Mouse (Mus musculus): ENCODE measurements around the gene Pbrm1. TPM values are rescaled to one million over a fixed set of nuclear protein-coding genes. Genes with fewer than 3 reads are reported as not detected.

Pbrm1 gene
- total and polyA plus RNA-seq, 3 experiments = 28.7 to 62.0 (median 32.4) TPM

Other genes with a start within 250 kb of the Pbrm1 start
- 9.3 and 11.6 TPM in 2 replicates for gene Tmem110, start 193.5 kb upstream of the Pbrm1 start, total RNA-seq (2012; rRNA removed)
- 10 to 100 TPM in 1 of 2 experiments, not detected in 1; 21.0 TPM for gene Tmem110, start 193.5 kb upstream of the Pbrm1 start, polyA plus RNA-seq (2012; ENCODE audit: insufficient read depth in 1 of 2, insufficient read length in 2 of 2, low read depth in 1 of 2, low replicate concordance in 2 of 2, missing spikeins in 1 of 2)
- gene Mustn1, start 139.9 kb upstream of the Pbrm1 start, total RNA-seq (2012; rRNA removed) = 0.08 and 0.16 TPM in 2 replicates
- gene Mustn1, start 139.9 kb upstream of the Pbrm1 start, polyA plus RNA-seq (2012; ENCODE audit: insufficient read depth in 1 of 2, insufficient read length in 2 of 2, low read depth in 1 of 2, low replicate concordance in 2 of 2, missing spikeins in 1 of 2) = under 1 TPM in 1 of 2 experiments, not detected in 1; 0.22 TPM
- not detected in 2 replicates for gene Itih4, start 132.7 kb upstream of the Pbrm1 start, total RNA-seq (2012; rRNA removed)
- not detected for gene Itih4, start 132.7 kb upstream of the Pbrm1 start, polyA plus RNA-seq (2012; ENCODE audit: insufficient read depth in 1 of 2, insufficient read length in 2 of 2, low read depth in 1 of 2, low replicate concordance in 2 of 2, missing spikeins in 1 of 2)
- gene Itih3, start 95.4 kb upstream of the Pbrm1 start, total RNA-seq (2012; rRNA removed) = not detected in 2 replicates
- gene Itih3, start 95.4 kb upstream of the Pbrm1 start, polyA plus RNA-seq (2012; ENCODE audit: insufficient read depth in 1 of 2, insufficient read length in 2 of 2, low read depth in 1 of 2, low replicate concordance in 2 of 2, missing spikeins in 1 of 2) = not detected
- gene Itih1, start 75.8 kb upstream of the Pbrm1 start, total RNA-seq (2012; rRNA removed) = not detected in 2 replicates
- under 1 TPM in 1 of 2 experiments, not detected in 1; 0.03 TPM for gene Itih1, start 75.8 kb upstream of the Pbrm1 start, polyA plus RNA-seq (2012; ENCODE audit: insufficient read depth in 1 of 2, insufficient read length in 2 of 2, low read depth in 1 of 2, low replicate concordance in 2 of 2, missing spikeins in 1 of 2)
- 16.6 and 18.4 TPM in 2 replicates for gene Nek4, start 67.8 kb upstream of the Pbrm1 start, total RNA-seq (2012; rRNA removed)
- gene Nek4, start 67.8 kb upstream of the Pbrm1 start, polyA plus RNA-seq (2012; ENCODE audit: insufficient read depth in 1 of 2, insufficient read length in 2 of 2, low read depth in 1 of 2, low replicate concordance in 2 of 2, missing spikeins in 1 of 2) = 10 to 100 TPM in 1 of 2 experiments, not detected in 1; 19.3 TPM
- 14.7 and 15.6 TPM in 2 replicates for gene Glt8d1, start 17.7 kb upstream of the Pbrm1 start, total RNA-seq (2012; rRNA removed)
- 10 to 100 TPM in 1 of 2 experiments, not detected in 1; 19.2 TPM for gene Glt8d1, start 17.7 kb upstream of the Pbrm1 start, polyA plus RNA-seq (2012; ENCODE audit: insufficient read depth in 1 of 2, insufficient read length in 2 of 2, low read depth in 1 of 2, low replicate concordance in 2 of 2, missing spikeins in 1 of 2)
- 165 and 208 TPM in 2 replicates for gene Spcs1, start 17.5 kb upstream of the Pbrm1 start, total RNA-seq (2012; rRNA removed)
- gene Spcs1, start 17.5 kb upstream of the Pbrm1 start, polyA plus RNA-seq (2012; ENCODE audit: insufficient read depth in 1 of 2, insufficient read length in 2 of 2, low read depth in 1 of 2, low replicate concordance in 2 of 2, missing spikeins in 1 of 2) = 100 to 1,000 TPM; 188 to 419 TPM
- 217 and 257 TPM in 2 replicates for gene Gnl3, start within 50 bp of the Pbrm1 start, total RNA-seq (2012; rRNA removed)
- 100 to 1,000 TPM; 151 to 332 TPM for gene Gnl3, start within 50 bp of the Pbrm1 start, polyA plus RNA-seq (2012; ENCODE audit: insufficient read depth in 1 of 2, insufficient read length in 2 of 2, low read depth in 1 of 2, low replicate concordance in 2 of 2, missing spikeins in 1 of 2)
- gene Smim4, start 109.8 kb downstream of the Pbrm1 start, total RNA-seq (2012; rRNA removed) = 78.8 and 122 TPM in 2 replicates
- 10 to 100 TPM in 1 of 2 experiments, not detected in 1; 87.8 TPM for gene Smim4, start 109.8 kb downstream of the Pbrm1 start, polyA plus RNA-seq (2012; ENCODE audit: insufficient read depth in 1 of 2, insufficient read length in 2 of 2, low read depth in 1 of 2, low replicate concordance in 2 of 2, missing spikeins in 1 of 2)
- gene Nt5dc2, start 111.9 kb downstream of the Pbrm1 start, total RNA-seq (2012; rRNA removed) = 168 and 172 TPM in 2 replicates
- 100 to 1,000 TPM; 291 to 349 TPM for gene Nt5dc2, start 111.9 kb downstream of the Pbrm1 start, polyA plus RNA-seq (2012; ENCODE audit: insufficient read depth in 1 of 2, insufficient read length in 2 of 2, low read depth in 1 of 2, low replicate concordance in 2 of 2, missing spikeins in 1 of 2)
- gene Stab1, start 149.5 kb downstream of the Pbrm1 start, total RNA-seq (2012; rRNA removed) = 0.15 TPM in 1 of 2 replicates, not detected in the other
- under 1 TPM in 1 of 2 experiments, not detected in 1; 0.40 TPM for gene Stab1, start 149.5 kb downstream of the Pbrm1 start, polyA plus RNA-seq (2012; ENCODE audit: insufficient read depth in 1 of 2, insufficient read length in 2 of 2, low read depth in 1 of 2, low replicate concordance in 2 of 2, missing spikeins in 1 of 2)
- gene Tnnc1, start 189.2 kb downstream of the Pbrm1 start, total RNA-seq (2012; rRNA removed) = not detected in 2 replicates
- gene Tnnc1, start 189.2 kb downstream of the Pbrm1 start, polyA plus RNA-seq (2012; ENCODE audit: insufficient read depth in 1 of 2, insufficient read length in 2 of 2, low read depth in 1 of 2, low replicate concordance in 2 of 2, missing spikeins in 1 of 2) = under 1 TPM in 1 of 2 experiments, not detected in 1; 0.19 TPM
- gene Nisch, start 197.8 kb downstream of the Pbrm1 start, total RNA-seq (2012; rRNA removed) = 49.1 and 53.0 TPM in 2 replicates
- gene Nisch, start 197.8 kb downstream of the Pbrm1 start, polyA plus RNA-seq (2012; ENCODE audit: insufficient read depth in 1 of 2, insufficient read length in 2 of 2, low read depth in 1 of 2, low replicate concordance in 2 of 2, missing spikeins in 1 of 2) = 100 to 1,000 TPM in 1 of 2 experiments, not detected in 1; 154 TPM
- gene Sema3g, start 198.7 kb downstream of the Pbrm1 start, total RNA-seq (2012; rRNA removed) = 0.03 and 0.04 TPM in 2 replicates
- gene Sema3g, start 198.7 kb downstream of the Pbrm1 start, polyA plus RNA-seq (2012; ENCODE audit: insufficient read depth in 1 of 2, insufficient read length in 2 of 2, low read depth in 1 of 2, low replicate concordance in 2 of 2, missing spikeins in 1 of 2) = under 1 TPM in 1 of 2 experiments, not detected in 1; 0.25 TPM
- 6.0 and 6.7 TPM in 2 replicates for gene Phf7, start 232.2 kb downstream of the Pbrm1 start, total RNA-seq (2012; rRNA removed)
- 1 to 10 TPM in 1 of 2 experiments, not detected in 1; 7.6 TPM for gene Phf7, start 232.2 kb downstream of the Pbrm1 start, polyA plus RNA-seq (2012; ENCODE audit: insufficient read depth in 1 of 2, insufficient read length in 2 of 2, low read depth in 1 of 2, low replicate concordance in 2 of 2, missing spikeins in 1 of 2)
- gene Bap1, start 232.3 kb downstream of the Pbrm1 start, total RNA-seq (2012; rRNA removed) = 70.1 and 85.4 TPM in 2 replicates
- 100 to 1,000 TPM; 112 to 177 TPM for gene Bap1, start 232.3 kb downstream of the Pbrm1 start, polyA plus RNA-seq (2012; ENCODE audit: insufficient read depth in 1 of 2, insufficient read length in 2 of 2, low read depth in 1 of 2, low replicate concordance in 2 of 2, missing spikeins in 1 of 2)

All from MEL (cell line).